Mouse (Mus musculus) lung, postnatal 14 days (tissue): ENCODE results near the gene Olfr1318.

Source experiments
- DNase-seq: peaks from one replicate; pipeline ENCODE4 v3.0.0; 2021

Olfr1318 gene

DNA sequence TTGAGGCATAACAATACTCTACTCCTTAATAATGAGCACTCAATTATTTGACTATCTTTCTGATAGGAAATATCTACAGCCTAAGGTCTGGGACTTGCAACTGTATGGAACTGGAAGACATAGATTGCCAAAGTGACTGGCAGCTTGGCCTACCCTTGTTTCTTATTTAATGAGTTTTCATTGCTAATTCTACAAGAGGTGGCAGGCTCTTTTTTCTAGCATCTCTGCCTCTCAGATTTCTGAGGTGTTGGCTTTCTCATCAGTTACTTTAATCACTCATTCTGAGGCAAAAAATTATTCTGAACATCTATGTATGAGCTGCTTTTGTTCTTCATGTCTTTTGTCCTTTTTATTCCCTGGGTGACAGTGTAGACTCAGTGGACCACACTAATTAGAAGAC lies at the start of gene Olfr1318:
Gene Olfr1318, plus strand, starts transcription at position 301 of the 400 bp plus-strand sequence.
- DNase-seq: no peak

DNA sequence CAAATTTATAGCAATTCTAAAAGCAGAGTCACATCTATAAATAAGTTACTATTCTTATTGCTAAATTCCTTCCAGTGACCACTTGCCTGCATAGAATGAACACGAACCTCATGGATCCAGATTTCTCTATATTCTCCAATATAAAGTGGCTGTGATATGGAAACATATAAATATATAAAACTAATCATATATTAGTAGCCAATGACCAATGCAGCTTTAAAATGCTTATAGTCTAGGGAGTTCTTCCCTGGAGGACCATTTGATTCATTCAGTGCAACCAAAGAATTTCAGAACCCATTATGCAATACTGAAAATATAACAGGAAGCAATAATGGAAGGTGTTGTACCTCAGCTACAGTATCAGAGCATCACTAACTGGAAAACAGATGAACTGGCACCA lies 38.7 kb upstream of the Olfr1318 start, which contains the start of gene Olfr1315-ps1:
Gene Olfr1315-ps1, minus strand, starts transcription at position 101 of the 400 bp plus-strand sequence.
- DNase-seq: no peak

DNA sequence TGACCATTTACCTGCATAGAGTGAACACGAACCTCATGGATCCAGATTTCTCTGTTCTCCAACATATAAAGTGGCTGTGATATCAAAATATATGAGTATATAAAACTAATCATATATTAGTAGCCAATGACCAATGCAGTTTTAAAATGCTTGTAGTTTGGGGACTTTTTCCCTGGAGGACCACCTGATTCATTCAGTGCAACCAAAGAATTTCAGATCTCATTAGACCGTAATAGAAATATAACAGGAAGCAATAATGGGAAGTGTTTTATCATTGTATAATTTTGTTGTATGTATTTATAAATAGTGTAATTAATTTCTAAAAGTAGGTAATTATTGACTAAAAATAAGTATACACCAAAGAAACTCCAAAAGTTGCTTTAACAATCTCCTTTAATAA lies 19.1 kb upstream of the Olfr1318 start, which contains the start of gene Olfr1316:
Gene Olfr1316, minus strand, starts transcription at position 101 of the 400 bp plus-strand sequence.
- no peak for DNase-seq

DNA sequence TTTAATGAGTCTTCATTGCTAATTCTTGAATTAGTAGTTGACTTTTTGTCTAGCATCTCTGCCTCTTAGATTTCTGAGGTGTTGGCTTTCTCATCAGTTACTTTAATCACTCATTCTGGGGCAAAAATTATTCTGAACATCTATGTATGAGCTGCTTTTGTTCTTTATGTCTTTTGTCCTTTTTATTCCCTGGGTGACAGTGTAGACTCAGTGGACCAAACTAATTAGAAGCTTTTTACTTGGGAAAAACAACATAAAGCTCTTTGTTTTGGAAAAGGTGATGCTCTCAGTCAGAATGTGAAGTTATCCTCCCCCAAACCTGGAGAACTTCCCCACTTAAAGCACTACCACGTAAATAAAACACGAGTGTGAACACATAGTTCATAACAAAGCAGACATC lies 14.0 kb upstream of the Olfr1318 start, which contains the start of gene Olfr1317:
Gene Olfr1317, plus strand, starts transcription at position 301 of the 400 bp plus-strand sequence.
- DNase-seq: no peak

DNA sequence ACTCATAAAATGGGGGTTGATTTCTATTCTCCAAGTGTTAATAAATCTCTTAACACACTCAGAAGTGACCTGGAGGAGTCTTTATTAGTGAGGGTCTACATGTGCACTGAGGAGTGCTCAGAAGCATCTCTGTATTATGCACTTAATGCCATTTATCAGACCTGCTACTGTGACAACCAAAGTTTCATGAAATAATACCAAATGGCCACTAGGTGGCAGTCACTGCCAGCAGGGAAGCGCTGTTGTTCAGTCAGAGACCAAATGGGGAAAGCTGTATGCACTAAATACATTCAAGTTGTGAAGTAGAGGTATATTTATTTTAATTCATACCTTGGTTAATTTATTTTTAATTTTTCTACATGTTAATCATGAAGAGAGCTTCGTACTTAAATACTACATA lies 42.9 kb downstream of the Olfr1318 start:
- DNase-seq: peak; percentile 41

DNA sequence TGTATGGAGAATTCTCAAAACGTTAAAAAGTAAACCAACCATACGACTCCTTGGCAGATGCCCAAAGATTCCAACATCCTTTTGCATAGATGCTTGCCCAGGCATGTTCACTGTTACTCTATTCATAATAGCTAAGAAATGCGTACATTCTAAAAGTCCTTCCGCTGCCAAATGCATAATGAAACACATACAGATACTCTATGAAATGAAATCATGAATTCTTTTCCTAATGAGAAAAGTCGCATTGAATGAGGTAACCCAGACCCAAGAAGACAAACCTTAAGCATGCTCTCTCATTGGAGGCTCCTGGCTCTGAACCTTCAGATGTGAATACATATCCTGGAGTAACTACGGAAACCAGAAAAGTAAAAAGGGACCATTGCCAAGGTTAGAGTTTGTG lies 49.1 kb downstream of the Olfr1318 start:
- DNase-seq: no peak
